Mouse (Mus musculus) G1E (cell line): ENCODE results near the gene Plrg1.

Experiments
- CTCF ChIP-seq: IDR thresholded peaks from 2 replicates; pipeline ENCODE4 v1.5.1; 2012; ENCODE audit warnings: low read depth, low read length, inconsistent platforms, mixed read lengths
- GATA1 ChIP-seq: IDR thresholded peaks from 2 replicates; pipeline ENCODE4 v1.6.1; 2012; ENCODE audit warnings: borderline replicate concordance, low read length, inconsistent platforms, mixed read lengths
- GATA2 ChIP-seq: IDR thresholded peaks from 2 replicates; pipeline ENCODE4 v1.6.1; 2012; ENCODE audit warnings: low read depth, low read length, inconsistent platforms, borderline replicate concordance
- TAL1 ChIP-seq: conservative IDR thresholded peaks from 2 replicates; pipeline ENCODE4 v1.6.1; 2012; ENCODE audit warnings: low read depth, low read length, inconsistent platforms, mixed read lengths

- TF ChIP-seq TAL1 (no peak), CTCF (peak; percentile 24; the same call in 1 of the 2 replicates), GATA1 (no peak), GATA2 (no peak)
Observed at GRCm38 (mm10) chr3:83053758-83054157, 1.6 kb upstream of the Plrg1 start.
